Mouse (Mus musculus) monocyte, adult 5-6 weeks (primary cell): Measurements from ENCODE around the gene Sap30l. TPM values are rescaled to one million over a fixed set of nuclear protein-coding genes. Genes with fewer than 3 reads are reported as not detected.

Experiments
- ATAC-seq: fragments of 153-309, 156-312 bp; replicated peaks from 2 replicates; pipeline ENCODE4 v1.8.0; 2017; ENCODE audit warnings: mild to moderate bottlenecking; ENCODE audit not compliant: low TSS enrichment, insufficient number of reproducible peaks, severe bottlenecking, poor library complexity, low FRiP score
- total RNA-seq: library from RNA; stranded (forward); fragments of 200-1000, 200-491, 200-594 nt; gene quantifications from 3 replicates; pipeline ENCODE4 v1.2.3, GENCODE M21; 2017

Gene Sap30l
- total RNA-seq, 1 experiment from 2014 or later, result 24.3 TPM

GRCm38 (mm10) chr11:57827915-57828545 is 26.6 kb downstream of the Sap30l start:
- ATAC-seq, result no peak

GRCm38 (mm10) chr11:57828955-57829870 is 27.8 kb downstream of the Sap30l start:
- ATAC-seq, result no peak

GRCm38 (mm10) chr11:57829871-57830775 is 28.7 kb downstream of the Sap30l start:
- no peak for ATAC-seq

GRCm38 (mm10) chr11:57831281-57831781 is 29.9 kb downstream of the Sap30l start:
- ATAC-seq, result no peak

- ATAC-seq, result no peak
Observed at GRCm38 (mm10) chr11:57831861-57832260, 30.4 kb downstream of the Sap30l start.

GRCm38 (mm10) chr11:57832552-57833201 is 31.2 kb downstream of the Sap30l start, which contains the start of gene Hand1:
Gene Hand1 (minus strand): TSS chr11:57832818.
- ATAC-seq, result no peak

GRCm38 (mm10) chr11:57833296-57833977 is 32.0 kb downstream of the Sap30l start:
- ATAC-seq, result no peak

- no peak for ATAC-seq
Observed at GRCm38 (mm10) chr11:57834031-57834430, 32.6 kb downstream of the Sap30l start.

- ATAC-seq, result no peak
Observed at GRCm38 (mm10) chr11:57835331-57835730, 33.9 kb downstream of the Sap30l start.

- ATAC-seq, result no peak
Observed at GRCm38 (mm10) chr11:57835931-57836330, 34.5 kb downstream of the Sap30l start.

- no peak for ATAC-seq
Observed at GRCm38 (mm10) chr11:57836401-57836800, 35.0 kb downstream of the Sap30l start.

- no peak for ATAC-seq
Observed at GRCm38 (mm10) chr11:57836872-57837680, 35.6 kb downstream of the Sap30l start.

GRCm38 (mm10) chr11:57837861-57838680 is 36.6 kb downstream of the Sap30l start:
- no peak for ATAC-seq

GRCm38 (mm10) chr11:57840986-57841385 is 39.5 kb downstream of the Sap30l start:
- no peak for ATAC-seq

GRCm38 (mm10) chr11:57841391-57841790 is 40.0 kb downstream of the Sap30l start:
- no peak for ATAC-seq
